Mouse (Mus musculus): Measurements from ENCODE around the gene Hes2.

- TF ChIP-seq POLR2A (IDR thresholded peaks at IDR 0.05; ENCODE audit: borderline replicate concordance, control insufficient read depth, low read depth, low read length) (no peak), CTCF (IDR thresholded peaks at IDR 0.05; ENCODE audit: control insufficient read depth, insufficient read depth, low read length) (no peak)
Observed at GRCm38 (mm10) chr4:152161601-152162000, 2.9 kb downstream of the Hes2 start.

All from bone marrow, adult 2 months (tissue).